Mouse (Mus musculus): Measurements from ENCODE around the gene Leo1. TPM values are rescaled to one million over a fixed set of nuclear protein-coding genes. Genes with fewer than 3 reads are reported as not detected.

The Leo1 gene
- 16.8 TPM for polyA plus RNA-seq (2014; fragmentation: Illumina TruSeq; extraction: RNeasy Lipid Tissue Mini Kit (QIAGEN cat#74804); ENCODE audit: low read depth, low replicate concordance)

GRCm38 (mm10) chr9:75440796-75441666, at the start of gene Leo1:
TSS of gene Leo1 (plus strand) at chr9:75441524.

GRCm38 (mm10) chr9:75409852-75410378, 31.4 kb upstream of the Leo1 start, which contains the start of gene Mapk6:
TSS of gene Mapk6 (minus strand) at chr9:75410005.

Other genes with a start within 250 kb of the Leo1 start
- gene Myo5c, start 209.5 kb upstream of the Leo1 start, polyA plus RNA-seq (2014; fragmentation: Illumina TruSeq; extraction: RNeasy Lipid Tissue Mini Kit (QIAGEN cat#74804); ENCODE audit: low read depth, low replicate concordance), result 0.32 TPM
- 0.93 TPM for gene Gnb5, start 135.2 kb upstream of the Leo1 start, polyA plus RNA-seq (2014; fragmentation: Illumina TruSeq; extraction: RNeasy Lipid Tissue Mini Kit (QIAGEN cat#74804); ENCODE audit: low read depth, low replicate concordance)
- gene Bcl2l10, start 93.8 kb upstream of the Leo1 start, polyA plus RNA-seq (2014; fragmentation: Illumina TruSeq; extraction: RNeasy Lipid Tissue Mini Kit (QIAGEN cat#74804); ENCODE audit: low read depth, low replicate concordance), result not detected
- 28.1 TPM for gene Mapk6, start 31.5 kb upstream of the Leo1 start, polyA plus RNA-seq (2014; fragmentation: Illumina TruSeq; extraction: RNeasy Lipid Tissue Mini Kit (QIAGEN cat#74804); ENCODE audit: low read depth, low replicate concordance)
- 26.1 TPM for gene Tmod3, start 118.1 kb downstream of the Leo1 start, polyA plus RNA-seq (2014; fragmentation: Illumina TruSeq; extraction: RNeasy Lipid Tissue Mini Kit (QIAGEN cat#74804); ENCODE audit: low read depth, low replicate concordance)
- 0.08 TPM for gene Tmod2, start 169.8 kb downstream of the Leo1 start, polyA plus RNA-seq (2014; fragmentation: Illumina TruSeq; extraction: RNeasy Lipid Tissue Mini Kit (QIAGEN cat#74804); ENCODE audit: low read depth, low replicate concordance)
- gene Lysmd2, start 184.2 kb downstream of the Leo1 start, polyA plus RNA-seq (2014; fragmentation: Illumina TruSeq; extraction: RNeasy Lipid Tissue Mini Kit (QIAGEN cat#74804); ENCODE audit: low read depth, low replicate concordance), result 1.6 TPM
- not detected for gene Scg3, start 242.5 kb downstream of the Leo1 start, polyA plus RNA-seq (2014; fragmentation: Illumina TruSeq; extraction: RNeasy Lipid Tissue Mini Kit (QIAGEN cat#74804); ENCODE audit: low read depth, low replicate concordance)

Measured in liver, adult 10 weeks (tissue).